Mouse (Mus musculus) kidney, adult 9 months (tissue): ENCODE results near the gene Espnl.

Experiments
- DNase-seq: peaks from one replicate; pipeline ENCODE4 v3.0.0; 2022

The Espnl gene

DNA sequence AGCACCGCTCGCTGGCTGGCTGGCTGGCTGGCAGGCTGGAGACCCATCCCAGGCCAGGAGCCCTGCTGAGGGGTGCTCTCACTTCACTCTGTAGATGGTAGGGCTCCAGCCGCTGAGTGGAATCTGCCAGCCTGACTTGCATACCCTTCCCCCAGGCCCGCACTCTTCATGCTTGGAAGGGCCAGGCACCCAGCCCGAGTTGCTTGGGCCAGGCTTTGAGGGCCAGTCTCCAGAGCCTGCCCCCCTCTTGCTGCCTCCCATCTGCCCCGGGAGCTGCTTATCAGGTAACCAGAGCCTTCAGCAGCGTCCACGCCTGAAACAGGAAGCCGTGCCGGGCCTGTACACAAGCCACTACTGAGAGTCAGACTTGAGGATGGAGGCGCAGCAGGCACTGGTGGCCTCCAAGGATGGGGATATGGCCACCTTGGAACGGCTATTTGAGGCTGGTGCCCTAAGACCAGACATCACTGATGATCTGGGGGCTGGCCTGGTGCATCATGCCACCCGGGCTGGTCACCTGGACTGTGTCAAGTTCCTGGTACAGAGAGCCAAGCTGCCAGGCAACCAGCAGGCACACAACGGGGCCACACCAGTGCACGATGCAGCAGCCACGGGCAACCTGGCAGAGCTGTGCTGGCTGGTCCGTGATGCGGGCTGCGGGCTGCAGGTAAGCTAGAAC, at the start of gene Espnl:
Espnl (plus strand) TSS at position 316 of the 679 bp plus-strand sequence.
- no peak for DNase-seq

GRCm38 (mm10) chr1:91272260-91272659, 49.6 kb upstream of the Espnl start:
- no peak for DNase-seq

DNA sequence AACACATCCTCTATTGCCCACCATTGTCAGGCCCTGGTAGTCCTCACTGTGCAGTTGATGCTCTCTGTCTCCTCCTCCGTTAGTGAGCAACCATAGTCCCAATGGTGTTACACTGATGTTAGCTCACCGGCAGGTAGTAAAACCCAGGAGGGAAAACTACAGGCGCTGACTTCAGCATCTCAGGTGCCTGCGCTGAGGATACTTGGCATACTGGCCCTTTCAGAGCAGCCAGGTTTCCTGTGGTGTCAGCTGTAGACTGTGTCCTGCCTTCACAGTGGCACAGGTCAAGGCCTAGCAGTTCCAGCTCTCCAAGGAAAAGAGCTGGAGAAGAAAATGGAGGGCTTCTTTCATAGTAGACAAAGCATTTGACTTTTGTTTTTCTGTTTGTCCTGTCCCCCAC, 45.3 kb upstream of the Espnl start:
- no peak for DNase-seq

DNA sequence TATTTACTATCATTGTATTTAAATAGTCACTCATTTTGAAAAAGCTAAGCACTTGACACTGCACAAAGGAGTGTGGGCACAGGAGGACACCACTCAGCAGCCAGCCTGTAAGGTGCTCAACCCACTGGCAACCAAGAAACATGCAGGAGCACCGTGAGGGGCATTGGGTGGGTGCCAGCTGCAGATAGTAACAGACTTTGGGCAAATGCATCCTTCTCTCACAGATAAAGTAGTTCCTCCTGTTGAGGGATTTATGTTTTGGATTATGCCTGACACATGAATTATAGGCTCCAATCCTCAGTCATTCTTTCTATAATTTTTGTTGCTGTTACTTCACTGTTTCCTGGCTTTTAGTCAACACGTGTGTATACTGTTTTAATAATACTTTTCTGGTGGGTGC, 44.4 kb upstream of the Espnl start:
- no peak for DNase-seq

- DNase-seq = no peak
Measured at GRCm38 (mm10) chr1:91278410-91279119, 43.3 kb upstream of the Espnl start.

DNA sequence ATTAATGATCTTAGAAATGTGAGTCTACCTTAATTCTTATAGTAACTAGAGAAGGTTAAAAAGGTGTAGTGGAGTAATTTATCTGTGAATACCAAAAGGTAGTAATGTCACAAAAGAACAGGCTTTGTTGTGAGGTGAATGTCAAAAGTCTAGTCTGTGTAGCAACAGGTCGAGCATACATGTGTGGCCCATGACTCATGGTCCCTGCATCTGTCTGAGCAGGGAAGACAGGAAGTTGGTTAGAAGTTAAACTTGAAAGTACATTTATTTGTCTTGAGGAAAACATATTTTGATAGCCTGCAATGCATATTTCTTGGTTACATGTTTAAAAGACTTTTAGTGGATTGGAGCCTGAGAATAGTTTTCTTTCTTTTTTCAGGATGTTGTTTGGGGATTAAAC, 42.7 kb upstream of the Espnl start:
- no peak for DNase-seq

GRCm38 (mm10) chr1:91282582-91282981, 39.3 kb upstream of the Espnl start:
- DNase-seq = no peak

DNA sequence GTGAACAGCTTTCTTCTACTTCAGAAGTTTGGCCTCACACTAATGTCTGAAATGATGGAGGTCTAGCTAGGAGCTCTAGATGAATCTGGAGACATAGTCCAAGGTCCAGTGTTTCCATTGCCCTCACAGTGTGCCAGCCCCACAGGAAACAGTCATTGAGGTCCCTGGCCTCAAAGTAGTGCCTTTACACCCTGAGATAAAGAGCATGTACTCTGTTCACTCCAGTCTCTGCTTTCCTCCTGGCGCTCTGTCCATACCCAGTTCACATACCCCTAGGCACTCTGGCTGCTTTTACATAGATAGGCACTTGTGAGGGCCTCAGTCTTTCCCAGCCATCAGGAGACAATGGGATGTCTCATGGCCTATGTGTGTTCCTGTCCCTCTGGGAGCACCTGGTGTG, 32.5 kb upstream of the Espnl start:
- DNase-seq = no peak

DNA sequence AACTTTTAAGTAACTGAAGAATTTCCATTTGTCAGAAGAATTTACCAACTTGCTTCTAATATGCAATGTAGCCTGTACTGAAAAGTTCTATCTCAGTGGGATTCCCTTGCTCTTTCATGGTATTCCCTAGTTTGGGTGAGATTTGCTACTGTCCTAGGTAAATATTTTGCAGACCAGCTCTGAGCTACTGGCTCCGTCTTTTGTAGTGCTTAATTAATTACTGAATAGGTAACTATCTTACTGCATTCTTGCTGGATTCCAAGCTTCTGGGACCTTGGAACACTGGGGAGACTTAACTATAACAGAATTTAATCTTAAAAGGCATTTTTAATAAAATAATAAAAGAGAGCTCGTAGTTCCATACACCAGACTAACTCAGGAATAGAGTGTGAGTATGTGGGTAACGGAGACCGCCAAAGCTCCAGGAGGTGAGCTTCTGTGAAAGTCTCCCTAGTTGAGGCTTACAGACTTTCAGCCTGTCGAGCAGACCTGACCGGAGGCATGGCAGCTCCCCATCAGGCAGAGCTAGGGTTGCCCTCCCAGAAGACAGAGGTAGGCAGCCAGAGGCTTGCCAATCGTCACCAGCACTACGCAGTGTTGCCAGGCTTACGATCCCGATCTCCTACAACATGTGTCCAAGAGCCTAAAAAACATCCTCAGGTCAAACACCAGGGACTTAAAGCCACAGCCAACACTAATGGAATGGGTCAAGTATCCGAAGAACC, 29.6 kb upstream of the Espnl start:
- peak; percentile 60 for DNase-seq

DNA sequence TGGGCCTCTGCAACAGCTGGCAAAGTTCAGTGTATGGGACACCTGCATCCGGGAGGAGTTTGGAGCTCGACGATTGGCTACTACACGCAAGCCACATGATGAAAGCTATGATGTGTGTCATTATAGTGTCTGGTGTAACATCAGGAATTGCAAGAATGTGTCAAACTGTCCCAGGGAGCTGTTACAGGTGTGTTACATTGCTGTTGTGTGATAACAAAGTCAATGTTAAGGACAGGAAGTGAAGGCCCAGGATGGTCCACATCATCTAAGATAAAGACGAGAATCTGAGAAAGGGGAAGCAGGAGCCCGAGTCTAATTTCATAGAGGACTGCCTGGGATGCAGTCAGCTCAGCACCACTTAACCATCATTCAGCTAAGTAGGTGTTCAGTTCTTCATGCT, 26.3 kb upstream of the Espnl start:
- no peak for DNase-seq

DNA sequence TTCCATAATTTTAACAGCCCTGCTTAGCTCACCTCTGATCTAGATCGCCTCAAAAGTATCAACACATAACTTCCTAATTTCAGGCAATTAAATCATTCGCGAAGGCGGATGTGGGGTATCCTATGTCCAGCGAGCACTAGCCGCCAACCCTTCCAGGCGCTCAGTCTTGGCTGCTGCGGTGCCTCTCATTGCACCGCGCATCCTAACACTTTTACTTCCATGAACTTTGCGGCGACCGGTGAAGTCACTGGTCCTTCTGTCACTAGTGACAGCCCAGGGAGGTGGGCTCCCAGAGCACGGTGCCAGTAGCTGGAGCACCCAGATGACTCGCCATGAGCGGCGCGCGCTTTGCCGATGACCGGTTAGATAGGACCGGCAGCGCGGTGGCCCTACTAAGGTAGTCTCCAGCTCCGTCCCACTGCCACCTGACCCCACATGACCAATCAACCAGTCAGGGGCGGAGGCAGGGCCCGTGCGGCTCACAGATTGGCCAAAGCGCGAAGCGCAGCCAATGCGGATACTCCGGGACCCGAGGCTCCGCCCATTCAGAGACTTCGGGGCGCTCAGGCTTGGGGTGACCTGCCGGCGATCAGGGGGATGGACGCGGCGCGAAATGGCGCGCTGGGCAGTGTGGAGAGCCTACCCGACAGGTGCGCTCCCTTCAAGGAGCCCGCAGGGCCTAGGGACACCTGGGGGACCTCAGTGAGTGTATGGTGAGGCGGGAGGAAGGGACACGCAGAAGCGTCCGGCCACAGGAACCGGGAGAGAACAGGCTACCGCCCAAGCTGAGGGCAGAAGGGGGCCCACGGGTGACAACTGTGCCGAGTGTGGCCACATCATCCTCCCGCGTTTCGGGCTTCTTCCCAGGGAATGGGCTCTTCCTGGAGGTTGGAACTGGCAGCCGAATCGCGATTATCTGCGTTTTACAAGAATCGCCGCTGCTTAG, 23.8 kb upstream of the Espnl start, which contains the start of gene Scly:
Scly (plus strand) TSS at position 540 of the 946 bp plus-strand sequence.
- DNase-seq = peak; percentile 97

GRCm38 (mm10) chr1:91299026-91299706, 22.7 kb upstream of the Espnl start:
- DNase-seq = no peak

- peak; percentile 61 for DNase-seq
Measured at GRCm38 (mm10) chr1:91299707-91300426, 22.0 kb upstream of the Espnl start.

GRCm38 (mm10) chr1:91301206-91301920, 20.5 kb upstream of the Espnl start:
- DNase-seq = peak; percentile 87

GRCm38 (mm10) chr1:91302021-91302420, 19.9 kb upstream of the Espnl start:
- no peak for DNase-seq

DNA sequence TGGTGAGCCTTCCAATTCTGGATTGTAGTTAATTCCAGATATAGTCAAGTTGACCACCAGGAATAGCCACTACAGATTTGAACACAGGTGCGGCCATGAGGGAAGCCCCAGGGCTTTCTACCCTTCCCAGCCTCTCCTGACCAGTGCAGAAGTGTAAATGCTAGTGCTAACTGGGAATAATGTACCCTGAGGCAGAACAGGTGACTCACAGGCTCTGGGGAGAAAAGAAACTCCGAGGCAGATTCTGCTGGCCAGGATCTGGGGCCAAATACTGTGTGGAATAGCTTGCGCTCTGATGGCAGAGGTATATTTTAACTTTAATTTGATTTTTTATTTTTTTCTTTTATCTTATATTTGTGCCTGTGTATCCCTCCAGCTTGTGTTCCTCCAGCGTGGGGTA, 17.3 kb upstream of the Espnl start:
- no peak for DNase-seq

GRCm38 (mm10) chr1:91309366-91310085, 12.3 kb upstream of the Espnl start:
- peak; percentile 59 for DNase-seq

- DNase-seq = no peak
Measured at GRCm38 (mm10) chr1:91312273-91312672, 9.6 kb upstream of the Espnl start.

DNA sequence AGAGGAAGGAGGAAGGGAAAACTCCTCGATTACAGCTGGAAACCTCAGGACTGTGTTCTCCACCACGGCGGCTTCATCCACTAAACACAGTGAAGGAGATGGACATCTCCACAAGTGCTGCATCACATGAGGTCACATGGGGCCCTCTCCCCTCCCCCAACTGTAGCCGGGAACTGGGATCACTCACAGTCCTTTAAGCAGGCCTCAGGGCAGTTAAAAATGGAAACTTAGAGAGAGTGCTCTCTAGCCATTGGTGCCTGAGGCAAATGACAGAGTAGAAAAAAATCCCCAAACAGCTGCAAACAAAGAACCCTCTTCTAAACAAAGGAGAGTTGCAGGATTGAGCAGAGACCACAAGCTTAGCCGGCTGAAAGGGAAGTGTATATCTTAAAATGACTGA, 8.6 kb upstream of the Espnl start:
- no peak for DNase-seq

DNA sequence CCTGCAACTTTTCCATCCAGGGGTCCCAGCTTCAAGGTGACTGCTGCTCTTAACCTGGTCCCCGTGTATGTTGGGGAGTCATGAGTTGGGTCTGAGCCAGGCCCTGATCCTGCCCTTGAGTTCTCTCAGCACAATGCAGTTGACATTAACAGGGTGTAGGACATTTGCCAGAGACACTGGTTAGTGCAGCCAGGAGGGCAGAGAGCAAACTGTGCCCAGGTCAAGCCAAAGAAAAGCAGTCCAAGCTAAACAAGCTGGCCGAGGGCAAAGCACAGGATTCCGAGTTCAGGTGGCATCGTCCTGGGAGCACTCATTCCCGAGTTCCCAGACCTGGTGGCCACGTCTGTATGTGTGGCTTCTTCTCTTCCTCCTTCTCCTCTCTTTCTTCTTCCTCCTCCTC, 4.2 kb upstream of the Espnl start:
- peak; percentile 88 for DNase-seq
